Mouse (Mus musculus) erythroblast, embryonic 14.5 days (primary cell): ENCODE measurements around the gene Mettl7a2. TPM values are rescaled to one million over a fixed set of nuclear protein-coding genes. Genes with fewer than 3 reads are reported as not detected.

Experiments
- H3K27me3 ChIP-seq: 2 replicates; pipeline ENCODE4 v1.6.1; 2012; ENCODE audit warnings: inconsistent platforms; ENCODE audit not compliant: control insufficient read depth
- H3K36me3 ChIP-seq: 2 replicates; pipeline ENCODE4 v1.6.1; 2012; ENCODE audit warnings: mild to moderate bottlenecking, inconsistent platforms; ENCODE audit not compliant: control insufficient read depth
- H3K4me1 ChIP-seq: 2 replicates; pipeline ENCODE4 v1.6.1; 2012; ENCODE audit warnings: inconsistent platforms; ENCODE audit not compliant: control insufficient read depth
- H3K4me3 ChIP-seq: replicated peaks from 2 replicates; pipeline ENCODE3; 2012; ENCODE audit warnings: moderate library complexity, mild to moderate bottlenecking, inconsistent platforms
- H3K9me3 ChIP-seq: 2 replicates; pipeline ENCODE4 v1.6.1; 2012; ENCODE audit warnings: low read length, inconsistent platforms, mixed read lengths; ENCODE audit not compliant: control insufficient read depth
- GATA1 ChIP-seq: IDR thresholded peaks from 2 replicates; pipeline ENCODE4 v1.6.1; 2012; ENCODE audit warnings: low read length, inconsistent platforms, mixed read lengths
- TAL1 ChIP-seq: IDR thresholded peaks from 3 replicates; pipeline ENCODE4 v1.6.1; 2012; ENCODE audit warnings: low read length, inconsistent platforms, mixed read lengths
- polyA plus RNA-seq: library from polyadenylated mRNA; stranded (reverse); fragments of >175 nt; gene quantifications from 2 replicates; pipeline ENCODE4 v1.2.3, GENCODE M21; 2012

Gene Mettl7a2
- polyA plus RNA-seq, 1 experiment = not detected

DNA sequence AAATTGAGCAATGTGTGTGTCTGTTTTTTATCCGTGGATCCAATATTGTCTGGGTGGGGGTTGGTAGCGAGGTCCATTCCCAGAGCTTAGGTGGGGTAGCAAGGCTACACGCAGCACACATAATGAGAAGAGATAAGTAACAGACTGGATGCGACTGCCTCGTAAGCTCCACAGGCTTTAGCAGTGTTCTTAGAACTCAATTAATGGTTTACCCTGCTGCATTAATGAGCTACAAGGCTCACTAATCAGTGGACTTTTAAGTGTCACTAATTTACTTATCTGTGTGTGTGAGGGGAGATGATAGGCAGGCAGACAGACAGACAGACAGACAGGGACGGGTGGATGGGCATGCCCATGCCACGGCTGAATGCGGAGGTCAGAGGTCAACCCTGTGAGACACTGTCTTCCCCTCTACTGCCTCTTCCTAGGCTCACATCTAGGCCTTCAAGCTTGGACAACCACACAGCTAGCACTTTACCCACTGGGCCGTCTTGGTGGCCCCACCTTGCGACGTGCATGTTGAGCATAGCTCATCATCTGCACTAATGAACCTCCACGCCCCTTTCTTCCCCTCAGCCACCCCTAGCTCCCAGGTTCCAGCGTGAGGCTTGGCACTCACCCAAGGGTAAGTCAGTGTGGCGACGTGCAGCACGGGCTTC, 47.7 kb downstream of the Mettl7a2 start:
- H3K4me1 ChIP-seq = peaks cover 56% of the 10 kb centered on the region
- H3K36me3 ChIP-seq = peaks cover 100% of the 10 kb centered on the region
- no peak for TF ChIP-seq TAL1
- no peak for TF ChIP-seq GATA1
- H3K4me3 ChIP-seq = no peak overlapping the region
- peaks cover 9% of the 10 kb centered on the region for H3K9me3 ChIP-seq
- H3K27me3 ChIP-seq = no peaks in the 10 kb centered on the region

- TF ChIP-seq TAL1 = no peak
- TF ChIP-seq GATA1 = no peak
- H3K4me3 ChIP-seq = no peak overlapping the region
- peaks cover 57% of the 10 kb centered on the region for H3K4me1 ChIP-seq
- peaks cover 100% of the 10 kb centered on the region for H3K36me3 ChIP-seq
- H3K27me3 ChIP-seq = no peaks in the 10 kb centered on the region
- peaks cover 6% of the 10 kb centered on the region; the same call in 1 of the 2 replicates for H3K9me3 ChIP-seq
Observed at GRCm38 (mm10) chr15:100401811-100402210, 48.8 kb downstream of the Mettl7a2 start.

DNA sequence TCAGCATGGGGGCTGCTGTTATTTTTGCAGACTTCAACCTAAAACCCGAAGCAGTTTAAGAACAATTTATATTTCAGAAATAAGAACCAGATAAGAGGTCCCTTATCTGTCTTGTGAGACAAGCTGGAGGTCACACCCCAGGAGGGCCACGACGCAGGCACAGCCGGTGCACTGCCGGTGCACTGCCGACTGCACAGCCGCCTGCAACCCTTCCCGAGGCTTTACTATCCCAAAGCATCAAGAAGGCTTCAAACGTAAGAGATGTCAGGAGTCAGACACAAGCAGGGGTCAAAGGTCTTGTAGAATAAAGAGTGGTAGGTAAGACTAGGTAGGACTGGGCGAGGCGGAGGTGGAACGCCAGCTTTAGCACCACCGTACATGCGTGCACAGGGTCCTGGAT, 49.3 kb downstream of the Mettl7a2 start:
- Histone ChIP-seq H3K4me3 (no peak overlapping the region), H3K9me3 (peaks cover 5% of the 10 kb centered on the region; the same call in 1 of the 2 replicates), H3K27me3 (no peaks in the 10 kb centered on the region), H3K4me1 (peaks cover 57% of the 10 kb centered on the region), H3K36me3 (peaks cover 100% of the 10 kb centered on the region)
- TF ChIP-seq GATA1 (no peak), TAL1 (no peak)

- TF ChIP-seq TAL1 (no peak), GATA1 (no peak)
- H3K27me3 ChIP-seq = no peaks in the 10 kb centered on the region
- H3K4me1 ChIP-seq = peaks cover 55% of the 10 kb centered on the region
- H3K36me3 ChIP-seq = peaks cover 100% of the 10 kb centered on the region
- H3K4me3 ChIP-seq = no peak overlapping the region
- peaks cover 2% of the 10 kb centered on the region; the same call in 1 of the 2 replicates for H3K9me3 ChIP-seq
Observed at GRCm38 (mm10) chr15:100402798-100403197, 49.8 kb downstream of the Mettl7a2 start.

DNA sequence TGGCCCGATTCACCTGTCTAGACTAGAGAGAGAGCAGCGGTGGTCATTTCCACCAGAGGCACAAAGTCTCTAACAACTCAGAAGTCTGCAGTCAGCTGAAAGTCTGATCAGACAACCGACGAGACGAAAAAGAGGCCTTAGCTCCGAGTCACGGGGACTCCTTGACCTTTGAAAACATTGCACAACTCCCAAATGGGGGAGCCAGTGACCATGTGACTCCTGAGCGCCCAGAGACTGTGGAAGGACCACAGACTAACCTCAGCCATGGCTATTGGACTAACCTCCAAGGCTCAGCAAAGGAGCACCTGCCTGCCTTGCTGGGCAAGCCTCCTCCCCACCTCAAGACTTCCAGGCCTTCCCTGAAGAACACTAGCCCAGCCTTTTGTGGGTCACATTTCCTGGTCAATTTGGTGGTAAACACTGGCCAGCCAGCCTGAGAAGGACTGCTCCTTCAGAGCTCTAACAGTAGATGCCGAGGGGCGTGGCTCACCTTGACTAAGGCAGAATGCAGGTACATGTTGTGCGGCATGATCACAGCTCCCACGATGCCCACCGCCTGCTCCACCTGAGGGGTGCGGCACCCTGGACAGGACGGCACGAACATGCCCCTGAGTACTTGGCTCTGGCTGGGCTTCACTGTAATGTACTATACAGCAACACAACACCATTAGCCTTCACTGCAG, 50.5 kb downstream of the Mettl7a2 start:
- Histone ChIP-seq H3K9me3 (peaks cover 2% of the 10 kb centered on the region; the same call in 1 of the 2 replicates), H3K4me3 (no peak overlapping the region), H3K27me3 (no peaks in the 10 kb centered on the region), H3K4me1 (peaks cover 61% of the 10 kb centered on the region), H3K36me3 (peaks cover 100% of the 10 kb centered on the region)
- TF ChIP-seq TAL1 = no peak
- TF ChIP-seq GATA1 = no peak

DNA sequence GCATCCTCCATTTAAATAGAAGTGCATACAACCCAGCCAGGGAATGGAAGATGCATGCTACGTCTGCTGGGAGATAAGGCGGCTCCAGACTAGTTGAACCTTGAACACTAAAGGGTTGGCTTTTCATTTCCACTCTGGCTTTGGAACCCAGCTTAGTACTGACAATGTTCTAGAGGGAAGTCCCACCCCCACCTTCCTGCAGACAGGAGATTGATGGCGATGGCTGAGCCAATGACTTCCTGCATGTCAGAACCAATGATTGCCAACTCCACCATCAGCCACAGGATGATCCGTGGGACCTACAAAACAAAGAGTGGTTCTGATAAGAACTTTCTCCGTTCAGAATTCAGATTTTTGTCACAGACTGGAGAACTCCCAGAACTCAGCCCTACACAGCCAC, 53.1 kb downstream of the Mettl7a2 start:
- Histone ChIP-seq H3K4me1 (peaks cover 65% of the 10 kb centered on the region), H3K9me3 (no peaks in the 10 kb centered on the region; the same call in 1 of the 2 replicates), H3K27me3 (no peaks in the 10 kb centered on the region), H3K4me3 (no peak overlapping the region), H3K36me3 (peaks cover 100% of the 10 kb centered on the region)
- no peak for TF ChIP-seq TAL1
- TF ChIP-seq GATA1 = no peak

- Histone ChIP-seq H3K4me3 (peak overlapping the region; percentile 47), H3K36me3 (peaks cover 99% of the 10 kb centered on the region), H3K4me1 (peaks cover 75% of the 10 kb centered on the region)
Observed at GRCm38 (mm10) chr15:100410918-100411672, 58.1 kb downstream of the Mettl7a2 start.

More at GRCm38 (mm10) chr15:100410918-100411672, 58.1 kb downstream of the Mettl7a2 start:
- TF ChIP-seq TAL1 (no peak), GATA1 (no peak)
- Histone ChIP-seq H3K27me3 (no peaks in the 10 kb centered on the region), H3K9me3 (peaks cover 2% of the 10 kb centered on the region; the same call in 1 of the 2 replicates)

Other genes starting within 250 kb of the Mettl7a2 start
- gene Atf1, start 125.4 kb upstream of the Mettl7a2 start, polyA plus RNA-seq = 6.3 and 6.7 TPM in 2 replicates
- not detected in 2 replicates for gene Tmprss12, start 72.4 kb upstream of the Mettl7a2 start, polyA plus RNA-seq
- gene Mettl7a1, start 49.1 kb upstream of the Mettl7a2 start, polyA plus RNA-seq = 9.7 and 12.9 TPM in 2 replicates
- gene Mettl7a3, start 18.3 kb upstream of the Mettl7a2 start, polyA plus RNA-seq = not detected in 2 replicates
- not detected in 2 replicates for gene Methig1, start 51 bp upstream of the Mettl7a2 start, polyA plus RNA-seq
- gene Higd1c, start 11.3 kb downstream of the Mettl7a2 start, polyA plus RNA-seq = not detected in 2 replicates
- gene Gm5475, start 68.9 kb downstream of the Mettl7a2 start, polyA plus RNA-seq = not detected in 2 replicates
- gene Slc11a2, start 71.9 kb downstream of the Mettl7a2 start, polyA plus RNA-seq = 1.8 and 2.7 TPM in 2 replicates
- gene Letmd1, start 115.8 kb downstream of the Mettl7a2 start, polyA plus RNA-seq = 0.62 and 1.0 TPM in 2 replicates
- 0.01 TPM in 1 of 2 replicates, not detected in the other for gene Csrnp2, start 142.3 kb downstream of the Mettl7a2 start, polyA plus RNA-seq
- 0.16 and 0.65 TPM in 2 replicates for gene Tfcp2, start 198.8 kb downstream of the Mettl7a2 start, polyA plus RNA-seq
- gene Pou6f1, start 246.8 kb downstream of the Mettl7a2 start, polyA plus RNA-seq = 0.04 and 0.05 TPM in 2 replicates